Mouse (Mus musculus): ENCODE results near the gene Ly6g5b. TPM values are rescaled to one million over a fixed set of nuclear protein-coding genes. Genes with fewer than 3 reads are reported as not detected.

Ly6g5b gene
- total and polyA plus RNA-seq, 3 experiments = 0.35 to 0.36 TPM; not detected in 1

- H3K36me3 ChIP-seq (ENCODE audit: control insufficient read depth, insufficient read depth, low read length) = no peaks in the 10 kb centered on the region
- no peak overlapping the region for H3K27ac ChIP-seq
- intact Hi-C loops (cut with DNase I) = loop anchor here (1.0 kb wide), 1 partner anchor 85 kb away; no protein-coding TSS in a partner anchor
- TF ChIP-seq EP300 (IDR thresholded peaks at IDR 0.05; ENCODE audit: insufficient read depth, low read depth, low read length) = no peak
- TF ChIP-seq CTCF (IDR thresholded peaks at IDR 0.05) = no peak
- TF ChIP-seq POLR2A (IDR thresholded peaks at IDR 0.05; ENCODE audit: insufficient read depth, low read depth, low read length) = no peak
- no peaks in the 10 kb centered on the region for H3K79me2 ChIP-seq (replicated peaks; ENCODE audit: control insufficient read depth, insufficient read depth, low read length)
- H3K4me1 ChIP-seq (ENCODE audit: control insufficient read depth, insufficient read depth, low read length) = no peaks in the 10 kb centered on the region; the same call in 1 of the 2 replicates
- H3K9ac ChIP-seq (ENCODE audit: low read depth, low read length) = no peak overlapping the region
- 64% methylated on average over 3 of the region's 3 CpGs for WGBS
- H3K27me3 ChIP-seq (ENCODE audit: control insufficient read depth, insufficient read depth, low read length) = no peaks in the 10 kb centered on the region
- no peak for DNase-seq
- no peak overlapping the region for H3K4me3 ChIP-seq
Measured at GRCm38 (mm10) chr17:35106522-35106921, 8.7 kb downstream of the Ly6g5b start.

- intact Hi-C loops (cut with DNase I) = loop anchor here (1.0 kb wide), 1 partner anchor 85 kb away; no protein-coding TSS in a partner anchor
- no peak overlapping the region for H3K27ac ChIP-seq
- H3K9ac ChIP-seq (ENCODE audit: low read depth, low read length) = no peak overlapping the region
- no peak overlapping the region for H3K4me3 ChIP-seq
- no peak for DNase-seq
- H3K4me1 ChIP-seq (ENCODE audit: control insufficient read depth, insufficient read depth, low read length) = no peaks in the 10 kb centered on the region
- H3K27me3 ChIP-seq (ENCODE audit: control insufficient read depth, insufficient read depth, low read length) = no peaks in the 10 kb centered on the region
- 31% methylated on average over 13 of the region's 13 CpGs for WGBS
- no peaks in the 10 kb centered on the region for H3K36me3 ChIP-seq (ENCODE audit: control insufficient read depth, insufficient read depth, low read length)
- TF ChIP-seq POLR2A (IDR thresholded peaks at IDR 0.05; ENCODE audit: insufficient read depth, low read depth, low read length) (no peak), CTCF (IDR thresholded peaks at IDR 0.05) (peak; percentile 64)
- H3K79me2 ChIP-seq (replicated peaks; ENCODE audit: control insufficient read depth, insufficient read depth, low read length) = no peaks in the 10 kb centered on the region
Measured at GRCm38 (mm10) chr17:35105740-35106389, 9.4 kb downstream of the Ly6g5b start.

GRCm38 (mm10) chr17:35104754-35105153 is 10.5 kb downstream of the Ly6g5b start:
- TF ChIP-seq POLR2A (IDR thresholded peaks at IDR 0.05; ENCODE audit: insufficient read depth, low read depth, low read length) = no peak
- TF ChIP-seq EP300 (IDR thresholded peaks at IDR 0.05; ENCODE audit: insufficient read depth, low read depth, low read length) = no peak
- no peak for TF ChIP-seq CTCF (IDR thresholded peaks at IDR 0.05)
- H3K4me1 ChIP-seq (ENCODE audit: control insufficient read depth, insufficient read depth, low read length) = no peaks in the 10 kb centered on the region
- H3K4me3 ChIP-seq = no peak overlapping the region
- 73% methylated on average over 6 of the region's 6 CpGs for WGBS
- H3K27ac ChIP-seq = no peak overlapping the region
- no peaks in the 10 kb centered on the region for H3K27me3 ChIP-seq (ENCODE audit: control insufficient read depth, insufficient read depth, low read length)
- no peak overlapping the region for H3K9ac ChIP-seq (ENCODE audit: low read depth, low read length)
- H3K36me3 ChIP-seq (ENCODE audit: control insufficient read depth, insufficient read depth, low read length) = no peaks in the 10 kb centered on the region
- intact Hi-C loops (cut with DNase I) = no loop called here
- no peak for DNase-seq
- no peaks in the 10 kb centered on the region for H3K79me2 ChIP-seq (replicated peaks; ENCODE audit: control insufficient read depth, insufficient read depth, low read length)

- no peaks in the 10 kb centered on the region for H3K4me1 ChIP-seq (ENCODE audit: control insufficient read depth, insufficient read depth, low read length)
- H3K27me3 ChIP-seq (ENCODE audit: control insufficient read depth, insufficient read depth, low read length) = no peaks in the 10 kb centered on the region
- no peak for DNase-seq
- intact Hi-C loops (cut with DNase I) = no loop called here
- no peak overlapping the region for H3K27ac ChIP-seq
- H3K9ac ChIP-seq (ENCODE audit: low read depth, low read length) = no peak overlapping the region
- H3K36me3 ChIP-seq (ENCODE audit: control insufficient read depth, insufficient read depth, low read length) = no peaks in the 10 kb centered on the region
- no peak for TF ChIP-seq CTCF (IDR thresholded peaks at IDR 0.05)
- no peak for TF ChIP-seq POLR2A (IDR thresholded peaks at IDR 0.05; ENCODE audit: insufficient read depth, low read depth, low read length)
- no peak for TF ChIP-seq EP300 (IDR thresholded peaks at IDR 0.05; ENCODE audit: insufficient read depth, low read depth, low read length)
- H3K4me3 ChIP-seq = no peak overlapping the region
- 90% methylated on average over 7 of the region's 7 CpGs for WGBS
- H3K79me2 ChIP-seq (replicated peaks; ENCODE audit: control insufficient read depth, insufficient read depth, low read length) = no peaks in the 10 kb centered on the region
Measured at GRCm38 (mm10) chr17:35104079-35104478, 11.1 kb downstream of the Ly6g5b start.

GRCm38 (mm10) chr17:35103221-35103690 is 12.0 kb downstream of the Ly6g5b start:
- Histone ChIP-seq H3K4me3 (no peak overlapping the region), H3K36me3 (ENCODE audit: control insufficient read depth, insufficient read depth, low read length) (no peaks in the 10 kb centered on the region), H3K27me3 (ENCODE audit: control insufficient read depth, insufficient read depth, low read length) (no peaks in the 10 kb centered on the region), H3K9ac (ENCODE audit: low read depth, low read length) (no peak overlapping the region), H3K4me1 (ENCODE audit: control insufficient read depth, insufficient read depth, low read length) (no peaks in the 10 kb centered on the region), H3K27ac (no peak overlapping the region), H3K79me2 (replicated peaks; ENCODE audit: control insufficient read depth, insufficient read depth, low read length) (no peaks in the 10 kb centered on the region)
- WGBS = 47% methylated on average over 6 of the region's 6 CpGs
- intact Hi-C loops (cut with DNase I) = no loop called here
- DNase-seq = no peak
- TF ChIP-seq CTCF (IDR thresholded peaks at IDR 0.05) (no peak), EP300 (IDR thresholded peaks at IDR 0.05; ENCODE audit: insufficient read depth, low read depth, low read length) (no peak), POLR2A (IDR thresholded peaks at IDR 0.05; ENCODE audit: insufficient read depth, low read depth, low read length) (no peak)

- Histone ChIP-seq H3K36me3 (ENCODE audit: control insufficient read depth, insufficient read depth, low read length) (no peaks in the 10 kb centered on the region), H3K9ac (ENCODE audit: low read depth, low read length) (no peak overlapping the region), H3K79me2 (replicated peaks; ENCODE audit: control insufficient read depth, insufficient read depth, low read length) (no peaks in the 10 kb centered on the region), H3K27me3 (ENCODE audit: control insufficient read depth, insufficient read depth, low read length) (no peaks in the 10 kb centered on the region), H3K27ac (no peak overlapping the region), H3K4me3 (no peak overlapping the region), H3K4me1 (ENCODE audit: control insufficient read depth, insufficient read depth, low read length) (no peaks in the 10 kb centered on the region)
- 59% methylated on average over 8 of the region's 8 CpGs for WGBS
- DNase-seq = no peak
- no peak for TF ChIP-seq POLR2A (IDR thresholded peaks at IDR 0.05; ENCODE audit: insufficient read depth, low read depth, low read length)
- TF ChIP-seq EP300 (IDR thresholded peaks at IDR 0.05; ENCODE audit: insufficient read depth, low read depth, low read length) = no peak
- TF ChIP-seq CTCF (IDR thresholded peaks at IDR 0.05) = no peak
- intact Hi-C loops (cut with DNase I) = no loop called here
Measured at GRCm38 (mm10) chr17:35102299-35102698, 12.9 kb downstream of the Ly6g5b start.

All from heart, adult 2 months (tissue).